Mouse (Mus musculus): ENCODE results near the gene Prr22. TPM values are rescaled to one million over a fixed set of nuclear protein-coding genes. Genes with fewer than 3 reads are reported as not detected.

The Prr22 gene
- total RNA-seq (2021): under 1 TPM; 0.19 to 0.20 TPM
- long read RNA-seq, experiment 1: 0 reads
- long read RNA-seq, experiment 2: 0 reads

GRCm38 (mm10) chr17:56769950-56770349, at the start of gene Prr22:
TSS of gene Prr22 (plus strand) at chr17:56770250.
- DNase-seq: no peak

GRCm38 (mm10) chr17:56722441-56722840, 47.6 kb upstream of the Prr22 start:
- peak; percentile 67 for DNase-seq

DNA sequence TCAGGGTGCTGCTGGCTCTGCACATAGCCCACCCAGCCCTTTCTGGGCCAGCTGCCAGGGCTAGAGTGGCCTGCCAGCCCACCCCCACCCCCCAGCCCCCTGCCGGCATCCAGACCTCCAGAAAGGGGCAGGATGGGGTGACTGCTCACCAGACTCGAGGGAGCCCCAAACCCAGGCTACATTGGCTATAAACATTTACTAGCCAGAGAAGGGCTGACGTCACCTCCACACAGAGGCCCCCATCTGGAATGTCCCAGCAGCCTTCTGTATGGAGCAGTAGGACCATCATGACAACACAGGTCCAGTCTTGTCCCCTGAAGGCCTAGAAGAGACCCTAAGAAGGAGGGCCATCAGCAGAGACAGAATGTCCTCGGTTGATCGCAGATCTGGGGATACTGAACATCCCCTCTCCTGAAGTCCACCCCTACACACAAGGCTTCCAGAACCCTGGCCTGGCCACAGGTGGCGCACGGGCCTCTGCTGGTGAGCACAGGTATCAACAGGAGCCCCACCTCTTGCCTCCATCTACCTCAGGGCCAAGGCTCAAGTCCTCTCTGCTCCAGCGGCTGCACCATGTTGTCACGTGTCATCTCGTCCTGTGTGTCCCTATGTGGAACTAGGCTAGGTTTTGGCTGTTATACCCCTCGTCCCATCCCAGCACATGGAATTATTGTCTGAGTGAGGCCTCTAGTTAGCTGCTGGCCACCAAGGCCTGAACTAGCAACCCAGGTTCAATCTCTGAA, 46.5 kb upstream of the Prr22 start:
- no peak for DNase-seq

- no peak for DNase-seq
Measured at GRCm38 (mm10) chr17:56727029-56727649, 42.9 kb upstream of the Prr22 start.

GRCm38 (mm10) chr17:56727659-56728058, 42.4 kb upstream of the Prr22 start:
- no peak for DNase-seq

GRCm38 (mm10) chr17:56728117-56728516, 41.9 kb upstream of the Prr22 start:
- DNase-seq: no peak

GRCm38 (mm10) chr17:56729151-56729550, 40.9 kb upstream of the Prr22 start:
- no peak for DNase-seq

GRCm38 (mm10) chr17:56729656-56730055, 40.4 kb upstream of the Prr22 start:
- DNase-seq: no peak

GRCm38 (mm10) chr17:56736534-56736933, 33.5 kb upstream of the Prr22 start:
- DNase-seq: no peak

DNA sequence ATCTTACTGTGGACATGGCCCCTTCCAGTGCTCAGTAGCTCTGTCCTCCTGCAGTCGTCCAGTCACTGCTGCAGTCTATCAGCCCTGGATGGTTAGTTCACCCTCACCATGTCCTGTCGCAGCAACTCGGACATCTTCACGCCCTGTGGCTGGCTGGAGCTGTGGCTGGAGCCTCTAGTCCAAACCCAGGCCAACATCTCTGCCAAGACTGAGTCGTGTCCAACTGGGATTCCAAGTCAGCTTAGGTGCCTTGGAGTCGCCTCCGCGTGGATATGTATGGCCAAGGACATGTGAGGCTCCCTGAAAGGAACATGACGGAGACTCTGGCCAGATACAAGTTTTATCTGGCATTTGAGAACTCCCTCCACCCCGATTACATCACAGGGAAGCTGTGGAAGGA, 31.8 kb upstream of the Prr22 start:
- DNase-seq: no peak

- no peak for DNase-seq
Measured at GRCm38 (mm10) chr17:56740118-56740787, 29.8 kb upstream of the Prr22 start.

- no peak for DNase-seq
Measured at GRCm38 (mm10) chr17:56740788-56741160, 29.3 kb upstream of the Prr22 start.

DNA sequence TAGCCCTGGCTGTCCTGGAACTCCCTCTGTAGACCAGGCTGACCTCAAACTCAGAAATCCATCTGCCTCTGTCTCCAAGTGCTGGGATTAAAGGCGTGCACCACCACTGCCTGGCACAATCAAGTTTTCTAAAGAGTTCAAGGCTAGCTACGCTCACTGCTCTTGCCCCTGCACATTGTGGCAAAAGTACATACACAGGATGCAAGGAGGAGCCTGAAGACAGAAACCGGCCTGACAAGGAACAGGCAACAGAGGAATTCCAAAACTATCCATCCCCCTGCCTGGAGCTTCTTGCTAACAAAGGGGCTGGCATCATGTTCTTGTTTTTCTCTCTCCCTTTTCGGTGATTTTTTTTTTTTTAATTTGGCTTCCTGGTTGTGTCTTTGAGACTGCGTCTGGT, 25.9 kb upstream of the Prr22 start:
- no peak for DNase-seq

DNA sequence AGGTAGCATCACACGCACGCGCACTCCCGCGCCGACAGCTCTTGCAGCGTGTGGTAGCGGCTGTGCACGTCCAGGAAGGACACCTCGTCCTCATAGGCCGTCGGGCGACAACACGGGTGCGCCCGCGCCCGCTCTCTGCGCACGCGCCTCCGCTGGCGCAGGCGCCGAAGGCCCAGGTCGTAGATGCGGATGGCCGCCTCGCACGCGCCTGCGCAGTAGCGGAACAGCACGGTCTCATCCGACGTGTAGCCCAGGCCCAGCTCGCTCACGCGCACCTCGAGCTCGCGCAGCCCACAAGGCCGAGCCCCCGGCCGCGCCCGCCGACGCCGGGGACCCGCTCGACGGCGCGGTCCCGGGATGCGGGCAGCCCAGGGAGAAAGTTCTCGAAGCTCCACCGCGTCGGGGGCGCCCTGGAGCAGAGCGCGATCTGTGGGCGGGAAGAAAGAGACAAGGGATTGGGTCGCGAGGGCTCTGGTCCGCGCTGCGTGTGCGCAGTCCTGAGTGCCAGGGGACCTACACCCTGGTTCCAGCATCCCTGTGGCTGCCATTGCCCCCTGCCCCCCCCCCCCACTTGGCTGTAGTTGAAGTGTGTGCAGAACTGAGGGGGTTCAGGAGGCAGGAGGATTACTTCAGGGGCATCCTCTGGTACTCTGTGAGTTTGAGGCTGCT, 18.5 kb upstream of the Prr22 start:
- DNase-seq: no peak

GRCm38 (mm10) chr17:56753452-56753851, 16.6 kb upstream of the Prr22 start:
- DNase-seq: no peak

DNA sequence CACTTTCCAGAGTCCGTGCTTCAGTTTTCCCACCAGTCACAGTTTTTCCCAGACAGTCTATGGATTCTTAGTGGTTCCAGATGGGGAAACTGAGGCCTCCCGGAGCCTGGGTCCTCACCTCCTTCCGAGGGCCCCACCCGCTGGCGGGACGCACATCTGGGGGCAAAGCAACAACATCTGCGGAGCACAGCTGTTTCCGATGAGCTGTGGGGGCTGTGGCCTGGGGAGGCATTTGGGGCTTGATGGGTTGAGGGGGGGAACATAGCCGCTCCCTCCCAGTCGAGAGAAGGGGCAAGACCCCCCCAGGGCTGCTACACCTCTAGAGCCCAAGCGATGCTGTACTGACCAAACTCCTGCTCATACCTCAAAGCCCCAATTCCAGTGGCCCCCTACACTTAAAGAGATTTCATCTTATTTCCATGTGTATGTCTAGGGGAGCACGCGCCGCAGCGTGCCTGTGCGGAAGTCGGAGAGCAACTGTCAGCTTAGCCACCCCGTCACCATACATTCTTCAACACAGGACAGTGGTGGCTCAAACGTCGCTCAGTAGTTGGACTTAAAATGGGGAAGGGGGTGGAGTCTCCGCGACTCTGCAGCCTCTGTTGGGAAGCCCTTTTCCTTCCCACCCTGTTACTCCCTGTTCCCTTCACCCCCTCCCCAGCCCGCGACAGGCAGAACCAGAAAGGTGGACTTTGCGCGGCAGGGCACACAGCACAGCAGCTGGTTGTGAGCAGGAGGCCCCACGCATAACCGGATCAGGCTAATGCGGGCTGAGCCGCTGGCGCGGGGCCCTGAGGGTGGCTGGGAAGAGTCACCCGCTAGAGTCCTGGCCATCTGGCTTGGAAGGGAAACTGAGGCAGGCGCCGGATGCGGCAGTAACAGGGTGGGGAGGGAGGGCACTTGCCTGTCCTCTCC, 15.5 kb upstream of the Prr22 start:
- DNase-seq: no peak

- no peak for DNase-seq
Measured at GRCm38 (mm10) chr17:56756703-56757399, 13.2 kb upstream of the Prr22 start.

GRCm38 (mm10) chr17:56757416-56758123, 12.5 kb upstream of the Prr22 start, which contains the start of gene Nrtn:
TSS of gene Nrtn (minus strand) at chr17:56757530.
- peak; percentile 86 for DNase-seq

DNA sequence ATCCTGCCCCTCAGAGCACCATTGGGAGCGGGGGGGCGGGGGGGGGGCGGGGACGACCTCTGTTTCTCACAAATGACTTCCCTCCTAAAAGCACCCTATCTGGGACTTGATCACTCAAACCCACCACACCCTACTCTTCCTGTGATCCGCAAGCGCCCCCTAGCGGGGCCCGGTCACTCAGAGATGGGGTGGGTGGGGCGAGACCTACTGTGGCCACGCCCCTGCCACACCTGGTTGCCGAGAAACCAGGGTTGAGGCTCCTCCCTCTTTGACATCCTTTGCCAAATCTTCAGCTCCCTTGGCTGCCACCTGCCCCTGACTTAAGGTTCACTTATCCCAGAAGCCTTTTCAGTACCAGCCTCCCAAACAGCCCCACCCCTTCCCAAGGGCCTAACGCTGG, 11.9 kb upstream of the Prr22 start:
- DNase-seq: peak; percentile 74

GRCm38 (mm10) chr17:56759261-56759660, 10.8 kb upstream of the Prr22 start:
- no peak for DNase-seq

Measured in gastrocnemius, postnatal 10 days (tissue).